Mouse (Mus musculus): Measurements from ENCODE around the gene Cdc5l. TPM values are rescaled to one million over a fixed set of nuclear protein-coding genes. Genes with fewer than 3 reads are reported as not detected.
"Not testable (repeated sequence)": the region's sequence is repeated elsewhere in the genome, so short reads cannot be mapped to it uniquely, and the experiment has no call there.

Gene Cdc5l
- polyA plus RNA-seq, 1 experiment from 2014 or later = 70.6 TPM

DNA sequence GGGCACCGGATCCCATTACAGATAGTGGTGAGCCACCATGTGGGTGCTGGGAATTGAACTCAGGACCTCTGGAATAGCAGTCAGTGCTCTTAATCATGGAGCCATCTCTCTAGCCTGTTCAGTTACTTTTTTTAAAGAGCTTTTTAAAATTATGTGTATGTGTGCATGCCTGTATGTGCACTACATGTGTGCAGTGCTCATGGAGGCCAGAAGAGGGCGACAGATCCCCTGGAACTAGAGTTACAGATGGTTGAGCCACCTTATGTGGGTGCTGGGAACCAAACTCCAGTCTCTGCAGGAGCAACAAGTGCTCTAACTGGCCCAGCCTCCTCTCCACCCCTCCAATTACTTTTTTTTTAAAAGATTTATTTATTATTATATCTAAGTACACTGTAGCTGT, 33.2 kb upstream of the Cdc5l start:
- Histone ChIP-seq H3K9ac (ENCODE audit: low read length) (no peak overlapping the region), H3K9me3 (replicated peaks; ENCODE audit: control insufficient read depth, low read length) (no peaks in the 10 kb centered on the region), H3K4me2 (ENCODE audit: low read length) (no peak overlapping the region), H3K27ac (ENCODE audit: low read depth, low read length) (no peak overlapping the region), H3K4me1 (ENCODE audit: control insufficient read depth, insufficient read depth, low read length) (no peaks in the 10 kb centered on the region), H3K36me3 (ENCODE audit: control insufficient read depth, insufficient read depth, low read length) (no peaks in the 10 kb centered on the region), H3K27me3 (replicated peaks; ENCODE audit: control insufficient read depth, insufficient read depth, low read length) (no peaks in the 10 kb centered on the region), H3K4me3 (ENCODE audit: low read depth, low read length) (no peak overlapping the region)
- 63% methylated on average over 2 of the region's 2 CpGs for WGBS
- ATAC-seq (no peak), DNase-seq (ENCODE audit: low spot score) (no peak)

DNA sequence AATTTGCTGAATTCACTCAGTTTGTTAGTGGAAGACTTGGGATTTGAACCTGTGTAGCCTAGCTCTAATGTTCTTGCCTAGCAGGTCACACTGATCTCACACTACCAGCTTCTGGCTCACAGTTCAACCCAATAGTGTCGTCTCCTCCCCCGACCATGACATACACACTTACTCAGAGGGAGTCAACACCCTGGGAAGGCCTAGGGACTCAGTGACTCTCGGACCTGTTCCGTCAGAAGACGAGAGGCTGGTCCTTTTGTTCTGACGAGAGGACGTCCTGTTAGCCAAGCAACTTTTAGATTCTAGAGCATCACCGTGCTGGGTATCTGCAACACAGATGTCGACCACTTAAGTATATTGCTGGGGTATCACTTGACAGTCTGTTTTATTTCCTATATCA, 30.7 kb upstream of the Cdc5l start:
- 86% methylated on average over 9 of the region's 9 CpGs for WGBS
- ATAC-seq = no peak
- DNase-seq (ENCODE audit: low spot score) = no peak
- no peaks in the 10 kb centered on the region for H3K36me3 ChIP-seq (ENCODE audit: control insufficient read depth, insufficient read depth, low read length)
- no peak overlapping the region for H3K4me3 ChIP-seq (ENCODE audit: low read depth, low read length)
- H3K4me2 ChIP-seq (ENCODE audit: low read length) = no peak overlapping the region
- no peak overlapping the region for H3K27ac ChIP-seq (ENCODE audit: low read depth, low read length)
- H3K9ac ChIP-seq (ENCODE audit: low read length) = no peak overlapping the region
- no peaks in the 10 kb centered on the region for H3K27me3 ChIP-seq (replicated peaks; ENCODE audit: control insufficient read depth, insufficient read depth, low read length)
- H3K4me1 ChIP-seq (ENCODE audit: control insufficient read depth, insufficient read depth, low read length) = no peaks in the 10 kb centered on the region
- no peaks in the 10 kb centered on the region for H3K9me3 ChIP-seq (replicated peaks; ENCODE audit: control insufficient read depth, low read length)

DNA sequence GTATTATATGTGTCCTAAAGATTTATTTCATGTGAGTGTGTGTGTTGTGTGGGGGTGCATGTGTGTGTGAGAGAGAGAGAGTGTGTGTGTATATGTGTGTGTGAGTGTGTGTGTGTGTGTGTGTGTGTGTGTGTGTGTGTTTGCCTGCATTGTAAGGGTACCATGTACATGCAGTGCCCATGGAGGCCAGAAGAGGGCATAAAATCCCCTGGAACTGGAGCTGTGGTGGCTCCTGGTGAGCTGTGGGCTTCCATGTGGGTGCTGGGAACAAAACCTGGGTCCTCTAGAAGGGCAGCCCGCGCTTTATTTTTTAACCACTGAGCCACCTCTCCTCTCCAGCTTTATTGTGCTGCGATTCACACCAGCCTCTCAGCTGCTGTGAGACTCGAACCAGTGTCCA, 29.0 kb upstream of the Cdc5l start:
- DNase-seq (ENCODE audit: low spot score) (no peak), ATAC-seq (no peak)
- H3K36me3 ChIP-seq (ENCODE audit: control insufficient read depth, insufficient read depth, low read length) = no peaks in the 10 kb centered on the region
- no peaks in the 10 kb centered on the region for H3K9me3 ChIP-seq (replicated peaks; ENCODE audit: control insufficient read depth, low read length)
- 96% methylated on average over 4 of the region's 4 CpGs for WGBS
- H3K4me3 ChIP-seq (ENCODE audit: low read depth, low read length) = no peak overlapping the region
- no peak overlapping the region for H3K4me2 ChIP-seq (ENCODE audit: low read length)
- no peak overlapping the region for H3K9ac ChIP-seq (ENCODE audit: low read length)
- no peaks in the 10 kb centered on the region for H3K4me1 ChIP-seq (ENCODE audit: control insufficient read depth, insufficient read depth, low read length)
- no peaks in the 10 kb centered on the region for H3K27me3 ChIP-seq (replicated peaks; ENCODE audit: control insufficient read depth, insufficient read depth, low read length)
- H3K27ac ChIP-seq (ENCODE audit: low read depth, low read length) = no peak overlapping the region

DNA sequence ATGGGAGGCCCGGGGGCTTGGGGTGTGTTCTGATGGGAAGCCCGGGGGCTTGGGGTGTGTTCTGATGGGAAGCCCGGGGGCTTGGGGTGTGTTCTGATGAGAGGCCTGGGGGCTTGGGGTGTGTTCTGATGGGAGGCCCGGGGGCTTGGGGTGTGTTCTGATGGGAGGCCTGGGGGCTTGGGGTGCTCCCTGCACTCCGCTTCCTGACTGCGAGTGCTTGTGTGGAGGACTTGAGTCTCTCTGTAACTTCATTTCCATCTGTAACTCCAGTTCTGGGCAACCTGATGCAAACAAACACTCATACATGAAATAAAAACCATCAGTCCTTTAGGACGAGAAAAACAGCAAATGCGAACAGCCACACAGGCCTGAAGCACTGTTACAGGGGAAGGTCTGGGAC, 25.5 kb upstream of the Cdc5l start:
- WGBS = 90% methylated on average over 7 of the region's 8 CpGs
- Histone ChIP-seq H3K27ac (ENCODE audit: low read depth, low read length) (no peak overlapping the region), H3K9me3 (replicated peaks; ENCODE audit: control insufficient read depth, low read length) (no peaks in the 10 kb centered on the region), H3K4me3 (ENCODE audit: low read depth, low read length) (no peak overlapping the region), H3K27me3 (replicated peaks; ENCODE audit: control insufficient read depth, insufficient read depth, low read length) (no peaks in the 10 kb centered on the region), H3K4me1 (ENCODE audit: control insufficient read depth, insufficient read depth, low read length) (peaks cover 11% of the 10 kb centered on the region; the same call in 1 of the 2 replicates), H3K4me2 (ENCODE audit: low read length) (no peak overlapping the region), H3K9ac (ENCODE audit: low read length) (no peak overlapping the region), H3K36me3 (ENCODE audit: control insufficient read depth, insufficient read depth, low read length) (no peaks in the 10 kb centered on the region)
- ATAC-seq = no peak
- no peak for DNase-seq (ENCODE audit: low spot score)

GRCm38 (mm10) chr17:45458516-45458915, 25.0 kb upstream of the Cdc5l start:
- H3K9ac ChIP-seq (ENCODE audit: low read length) = no peak overlapping the region
- H3K4me3 ChIP-seq (ENCODE audit: low read depth, low read length) = no peak overlapping the region
- no peak overlapping the region for H3K27ac ChIP-seq (ENCODE audit: low read depth, low read length)
- no peak for ATAC-seq
- no peaks in the 10 kb centered on the region for H3K36me3 ChIP-seq (ENCODE audit: control insufficient read depth, insufficient read depth, low read length)
- no peaks in the 10 kb centered on the region for H3K9me3 ChIP-seq (replicated peaks; ENCODE audit: control insufficient read depth, low read length)
- H3K27me3 ChIP-seq (replicated peaks; ENCODE audit: control insufficient read depth, insufficient read depth, low read length) = no peaks in the 10 kb centered on the region
- H3K4me1 ChIP-seq (ENCODE audit: control insufficient read depth, insufficient read depth, low read length) = peaks cover 11% of the 10 kb centered on the region; the same call in 1 of the 2 replicates
- no peak overlapping the region for H3K4me2 ChIP-seq (ENCODE audit: low read length)
- 83% methylated on average over 4 of the region's 4 CpGs for WGBS
- DNase-seq (ENCODE audit: low spot score) = no peak

DNA sequence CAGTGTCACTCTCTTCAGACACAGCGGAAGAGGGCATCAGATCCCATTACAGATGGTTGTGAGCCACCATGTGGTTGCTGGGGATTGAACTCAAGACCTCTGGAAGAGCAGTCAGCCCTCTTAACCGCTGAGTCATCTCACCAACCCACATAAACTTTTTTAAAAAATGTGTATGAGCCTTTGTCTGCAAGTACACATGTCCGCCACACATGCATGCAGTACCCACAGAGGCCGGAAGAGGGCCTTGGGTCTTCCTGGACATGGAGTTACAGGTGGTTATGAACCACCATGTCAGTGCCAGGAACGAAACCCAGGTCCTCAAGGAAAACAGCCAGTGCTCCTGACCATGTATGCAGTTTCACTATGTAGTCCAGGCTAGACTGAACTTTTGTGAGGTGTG, 23.9 kb upstream of the Cdc5l start:
- H3K27ac ChIP-seq (ENCODE audit: low read depth, low read length) = no peak overlapping the region

GRCm38 (mm10) chr17:45456260-45457152, 23.0 kb upstream of the Cdc5l start:
- Histone ChIP-seq H3K27ac (ENCODE audit: low read depth, low read length) (peak overlapping the region; percentile 64), H3K4me2 (ENCODE audit: low read length) (peak overlapping the region; percentile 10; the same call in 1 of the 2 replicates), H3K4me1 (ENCODE audit: control insufficient read depth, insufficient read depth, low read length) (peaks cover 14% of the 10 kb centered on the region; the same call in 1 of the 2 replicates), H3K36me3 (ENCODE audit: control insufficient read depth, insufficient read depth, low read length) (no peaks in the 10 kb centered on the region), H3K27me3 (replicated peaks; ENCODE audit: control insufficient read depth, insufficient read depth, low read length) (no peaks in the 10 kb centered on the region), H3K9me3 (replicated peaks; ENCODE audit: control insufficient read depth, low read length) (no peaks in the 10 kb centered on the region), H3K9ac (ENCODE audit: low read length) (0 out of 2 replicates have a peak overlapping the region, but pooled peaks have one; percentile 25), H3K4me3 (ENCODE audit: low read depth, low read length) (no peak overlapping the region)
- DNase-seq (ENCODE audit: low spot score) = peak; percentile 58
- ATAC-seq = peak; percentile 76
- 19% methylated on average over 13 of the region's 13 CpGs for WGBS

More for the DNA sequence above, 23.9 kb upstream of the Cdc5l start:
- Histone ChIP-seq H3K9ac (ENCODE audit: low read length) (no peak overlapping the region), H3K4me1 (ENCODE audit: control insufficient read depth, insufficient read depth, low read length) (peaks cover 11% of the 10 kb centered on the region; the same call in 1 of the 2 replicates), H3K36me3 (ENCODE audit: control insufficient read depth, insufficient read depth, low read length) (no peaks in the 10 kb centered on the region), H3K4me3 (ENCODE audit: low read depth, low read length) (no peak overlapping the region), H3K9me3 (replicated peaks; ENCODE audit: control insufficient read depth, low read length) (no peaks in the 10 kb centered on the region), H3K27me3 (replicated peaks; ENCODE audit: control insufficient read depth, insufficient read depth, low read length) (no peaks in the 10 kb centered on the region), H3K4me2 (ENCODE audit: low read length) (no peak overlapping the region)
- no peak for DNase-seq (ENCODE audit: low spot score)
- 96% methylated on average over 5 of the region's 5 CpGs for WGBS
- peak; percentile 18; the same call in 1 of the 2 replicates for ATAC-seq

DNA sequence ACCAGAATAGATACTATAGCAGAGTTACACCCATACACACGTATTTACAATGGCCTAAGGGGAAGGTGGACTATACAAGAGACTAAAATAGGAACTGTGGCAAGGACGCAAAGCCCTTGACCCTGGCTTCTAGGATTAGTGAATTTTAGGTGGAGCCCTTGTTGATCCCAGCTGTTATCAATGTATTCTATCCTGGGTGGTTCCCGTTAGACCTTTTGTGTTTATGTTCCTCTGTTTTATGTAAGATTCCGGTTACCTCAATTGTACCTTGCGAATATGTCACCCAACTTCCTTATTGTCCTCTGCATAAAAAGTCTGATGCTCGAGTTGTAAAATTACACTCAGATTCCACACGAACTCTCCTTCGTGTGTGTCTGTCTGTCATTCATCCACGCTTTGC, 22.2 kb upstream of the Cdc5l start:
- H3K4me2 ChIP-seq (ENCODE audit: low read length); H3K27ac ChIP-seq (ENCODE audit: low read depth, low read length); H3K4me3 ChIP-seq (ENCODE audit: low read depth, low read length); H3K9me3 ChIP-seq (replicated peaks; ENCODE audit: control insufficient read depth, low read length); DNase-seq (ENCODE audit: low spot score); H3K36me3 ChIP-seq (ENCODE audit: control insufficient read depth, insufficient read depth, low read length); H3K27me3 ChIP-seq (replicated peaks; ENCODE audit: control insufficient read depth, insufficient read depth, low read length); H3K9ac ChIP-seq (ENCODE audit: low read length); ATAC-seq: not testable (repeated sequence)
- peaks cover 14% of the 10 kb centered on the region; the same call in 1 of the 2 replicates for H3K4me1 ChIP-seq (ENCODE audit: control insufficient read depth, insufficient read depth, low read length)
- WGBS = 73% methylated on average over 8 of the region's 9 CpGs

GRCm38 (mm10) chr17:45454794-45455193, 21.3 kb upstream of the Cdc5l start:
- H3K27ac ChIP-seq (ENCODE audit: low read depth, low read length) = no peak overlapping the region
- H3K4me3 ChIP-seq (ENCODE audit: low read depth, low read length) = no peak overlapping the region
- no peaks in the 10 kb centered on the region for H3K9me3 ChIP-seq (replicated peaks; ENCODE audit: control insufficient read depth, low read length)
- DNase-seq (ENCODE audit: low spot score) (no peak), ATAC-seq (no peak)
- no peak overlapping the region for H3K4me2 ChIP-seq (ENCODE audit: low read length)
- WGBS = 92% methylated on average over 2 of the region's 2 CpGs
- H3K27me3 ChIP-seq (replicated peaks; ENCODE audit: control insufficient read depth, insufficient read depth, low read length) = no peaks in the 10 kb centered on the region
- no peak overlapping the region for H3K9ac ChIP-seq (ENCODE audit: low read length)
- H3K4me1 ChIP-seq (ENCODE audit: control insufficient read depth, insufficient read depth, low read length) = peaks cover 14% of the 10 kb centered on the region; the same call in 1 of the 2 replicates
- no peaks in the 10 kb centered on the region for H3K36me3 ChIP-seq (ENCODE audit: control insufficient read depth, insufficient read depth, low read length)
